Mouse (Mus musculus): ENCODE data around the gene Stk38.
A peak's percentile ranks its signal among the peaks of the same experiment; 100 is the strongest.

DNA sequence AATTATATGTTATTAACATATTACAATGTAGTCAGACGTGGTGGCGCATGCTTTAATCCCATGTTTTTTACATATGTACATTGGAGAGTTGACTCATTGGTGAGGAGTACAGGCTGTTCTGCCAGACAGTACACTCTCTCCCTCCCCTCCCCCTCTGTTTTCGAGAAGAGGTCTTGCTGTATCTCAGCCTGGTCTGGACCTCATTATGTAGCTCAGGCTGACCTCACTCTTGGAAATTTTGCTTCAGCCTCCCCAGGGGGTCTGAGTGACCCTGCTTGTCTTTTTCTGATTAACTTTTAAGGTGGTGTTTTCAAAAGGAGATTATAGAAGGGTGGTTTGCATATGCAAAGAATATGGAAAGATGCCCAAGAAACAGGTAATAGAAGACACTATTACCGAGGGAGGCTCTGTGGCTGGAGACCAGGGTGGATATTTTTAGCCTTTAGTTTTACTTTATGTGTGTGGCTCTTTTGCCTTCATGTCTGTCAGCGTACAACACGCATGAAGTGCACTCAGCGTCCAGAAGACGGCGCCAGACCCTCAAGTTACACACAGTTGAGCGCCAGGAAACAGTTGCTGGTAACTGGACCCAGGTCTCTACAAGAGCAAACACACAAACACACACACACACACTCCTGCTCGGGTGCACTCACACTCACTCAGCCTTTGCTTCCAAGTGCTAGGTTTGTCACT is 10.6 kb upstream of the Stk38 start:
- TF ChIP-seq CTCF (IDR thresholded peaks at IDR 0.05; ENCODE audit: borderline replicate concordance, insufficient read depth, low read depth, low read length) (peak; percentile 28; the same call in 1 of the 2 replicates), POLR2A (IDR thresholded peaks at IDR 0.05; ENCODE audit: borderline replicate concordance, insufficient read depth, low read length) (no peak)
